Mouse (Mus musculus) kidney, adult 9 months (tissue): ENCODE results near the gene I0C0044D17Rik.

ENCODE experiments used
- DNase-seq: peaks from one replicate; pipeline ENCODE4 v3.0.0; 2022

Gene I0C0044D17Rik

GRCm38 (mm10) chr4:98776721-98777427 lies 46.8 kb downstream of the I0C0044D17Rik start:
- DNase-seq = no peak

GRCm38 (mm10) chr4:98773785-98774184 lies 49.9 kb downstream of the I0C0044D17Rik start:
- DNase-seq = no peak
